Mouse (Mus musculus) thymus, adult 2 months (tissue): Measurements from ENCODE around the gene Sin3a. TPM values are rescaled to one million over a fixed set of nuclear protein-coding genes. Genes with fewer than 3 reads are reported as not detected.

Source experiments
- DNase-seq: peaks from one replicate; pipeline ENCODE4 v3.0.0; 2021
- H3K27ac ChIP-seq: fragments of 200-500 bp; 2 replicates; pipeline ENCODE4 v1.5.1; 2012; ENCODE audit warnings: low read length, control low read depth; ENCODE audit not compliant: control insufficient read depth, insufficient read depth
- H3K27me3 ChIP-seq: fragments of 200-500 bp; 2 replicates; pipeline ENCODE4 v1.6.1; 2012; ENCODE audit warnings: mild to moderate bottlenecking, low read length, moderate library complexity, mixed read lengths; ENCODE audit not compliant: control insufficient read depth, insufficient read depth
- H3K36me3 ChIP-seq: fragments of 200-500 bp; 2 replicates; pipeline ENCODE4 v1.6.1; 2012; ENCODE audit warnings: mild to moderate bottlenecking, low read length, moderate library complexity; ENCODE audit not compliant: control insufficient read depth, insufficient read depth
- H3K4me1 ChIP-seq: fragments of 200-500 bp; replicated peaks from 2 replicates; pipeline ENCODE4 v1.6.1; 2012; ENCODE audit warnings: low read length; ENCODE audit not compliant: control insufficient read depth, insufficient read depth
- H3K4me3 ChIP-seq: fragments of 200-500 bp; 2 replicates; pipeline ENCODE4 v1.5.1; 2012; ENCODE audit warnings: mild to moderate bottlenecking, low read length, control low read depth, moderate library complexity; ENCODE audit not compliant: control insufficient read depth, insufficient read depth
- CTCF ChIP-seq: fragments of 200-500 bp; IDR thresholded peaks from 2 replicates; pipeline ENCODE4 v1.5.1; 2012; ENCODE audit warnings: mild to moderate bottlenecking, control low read depth, low read length, moderate library complexity, borderline replicate concordance; ENCODE audit not compliant: control insufficient read depth, poor library complexity, insufficient read depth; ENCODE audit errors: extremely low read depth
- POLR2A ChIP-seq: fragments of 200-500 bp; IDR thresholded peaks from 2 replicates; pipeline ENCODE4 v1.6.1; 2012; ENCODE audit warnings: mild to moderate bottlenecking, low read length, control low read depth, moderate library complexity; ENCODE audit not compliant: control insufficient read depth, poor library complexity, insufficient read depth; ENCODE audit errors: extremely low read depth
- WGBS: fragments of 180-500 bp; shearing (Covaris S2); methylation state at CpG from one replicate; pipeline ENCODE4 v1.1.7; 2018; 5-methylcytosine and 5-hydroxymethylcytosine counted together
- polyA plus RNA-seq: library from polyadenylated mRNA; depleted of rRNA; stranded (reverse); fragments of >200 nt; gene quantifications from 2 replicates; pipeline ENCODE4 v1.2.3, GENCODE M21; 2012

Sin3a gene
- polyA plus RNA-seq, 1 experiment: 237 TPM

- peaks cover 7% of the 10 kb centered on the region for H3K4me1 ChIP-seq
- 26% methylated on average over 5 of the region's 5 CpGs for WGBS
- no peaks in the 10 kb centered on the region for H3K27me3 ChIP-seq
- peak overlapping the region; percentile 85; the same call in 1 of the 2 replicates for H3K4me3 ChIP-seq
- TF ChIP-seq CTCF (no peak), POLR2A (no peak)
- H3K36me3 ChIP-seq: no peaks in the 10 kb centered on the region
- no peak overlapping the region for H3K27ac ChIP-seq
- DNase-seq: no peak
These were observed 867 bp upstream of the Sin3a start for GRCm38 (mm10) chr9:57070800-57071545.

DNA sequence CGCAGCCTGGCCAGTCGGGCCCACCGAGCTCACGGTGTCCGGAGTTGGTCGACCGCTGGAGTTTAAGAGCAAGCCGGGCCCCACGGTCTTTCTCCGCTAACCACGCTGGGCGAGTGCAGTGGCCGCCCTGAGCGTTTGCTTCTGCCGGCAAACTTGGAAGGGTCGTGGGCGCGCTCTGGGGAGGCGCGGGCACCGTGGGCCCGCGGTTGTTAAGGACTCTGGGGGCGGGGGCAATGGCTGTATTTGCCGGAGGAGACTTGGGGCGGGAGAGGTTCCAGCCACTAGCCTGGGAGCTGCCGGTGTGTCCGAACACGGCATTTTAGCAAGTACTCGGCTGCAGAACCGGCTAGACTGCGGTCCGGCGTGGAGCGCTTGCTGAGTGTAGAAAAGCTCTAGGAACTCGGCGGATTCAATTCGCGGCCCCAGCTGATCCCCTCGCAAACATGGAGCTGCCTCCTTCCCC lies 717 bp downstream of the Sin3a start:
- peak overlapping the region; percentile 85 for H3K4me3 ChIP-seq
- DNase-seq: no peak
- WGBS: under 1% methylated on average over 40 of the region's 40 CpGs
- H3K36me3 ChIP-seq: no peaks in the 10 kb centered on the region
- H3K27me3 ChIP-seq: no peaks in the 10 kb centered on the region
- peaks cover 12% of the 10 kb centered on the region for H3K4me1 ChIP-seq
- peak overlapping the region; percentile 92 for H3K27ac ChIP-seq
- TF ChIP-seq POLR2A (no peak), CTCF (no peak)

- TF ChIP-seq POLR2A: no peak
- TF ChIP-seq CTCF: peak; percentile 73; the same call in 1 of the 2 replicates
- Histone ChIP-seq H3K27ac (peak overlapping the region; percentile 92), H3K4me1 (peaks cover 12% of the 10 kb centered on the region), H3K27me3 (no peaks in the 10 kb centered on the region), H3K4me3 (peak overlapping the region; percentile 85), H3K36me3 (no peaks in the 10 kb centered on the region)
- peak; percentile 97 for DNase-seq
- WGBS: under 1% methylated on average over 54 of the region's 54 CpGs
These were observed 1.3 kb downstream of the Sin3a start for GRCm38 (mm10) chr9:57072989-57073789.

GRCm38 (mm10) chr9:57073790-57074094 lies 1.9 kb downstream of the Sin3a start:
- Histone ChIP-seq H3K4me3 (peak overlapping the region; percentile 79), H3K36me3 (no peaks in the 10 kb centered on the region), H3K4me1 (peaks cover 12% of the 10 kb centered on the region), H3K27me3 (no peaks in the 10 kb centered on the region), H3K27ac (peak overlapping the region; percentile 89)
- no peak for DNase-seq
- peak; percentile 83 for TF ChIP-seq POLR2A
- peak; percentile 42; the same call in 1 of the 2 replicates for TF ChIP-seq CTCF
- WGBS: under 1% methylated on average over 15 of the region's 15 CpGs

DNA sequence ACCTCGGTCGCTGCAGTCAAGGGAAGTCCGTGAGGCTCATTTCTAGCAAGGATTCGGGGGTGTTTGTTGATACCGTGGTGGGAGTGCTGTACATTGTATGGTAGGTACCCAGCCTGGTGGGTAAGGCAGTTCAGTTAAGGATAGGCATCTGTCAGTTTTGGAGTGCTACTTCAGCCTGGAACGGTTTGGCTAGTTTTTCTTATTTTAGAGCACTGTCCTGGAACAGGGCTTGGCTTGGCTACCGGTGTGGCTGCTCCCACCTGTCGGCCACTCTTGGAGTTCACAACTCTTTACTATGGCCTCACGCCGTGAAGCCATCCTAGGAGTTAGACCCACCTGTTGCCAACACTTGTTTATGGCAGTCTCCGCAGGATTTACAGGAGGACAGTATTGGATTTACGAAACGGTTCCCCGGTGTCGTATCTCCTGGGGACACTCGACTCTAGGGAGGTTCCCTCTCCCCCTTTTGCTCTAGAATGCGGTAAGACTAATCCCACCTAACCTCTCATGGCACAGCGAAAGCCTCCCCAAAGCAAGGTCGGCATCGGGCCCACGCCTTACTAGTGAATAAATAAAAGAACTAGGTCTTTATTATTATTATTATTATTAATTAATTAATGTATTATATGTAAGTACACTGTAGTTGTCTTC lies 2.5 kb downstream of the Sin3a start:
- Histone ChIP-seq H3K27ac (peak overlapping the region; percentile 89), H3K36me3 (no peaks in the 10 kb centered on the region), H3K4me3 (peak overlapping the region; percentile 79), H3K4me1 (peaks cover 12% of the 10 kb centered on the region), H3K27me3 (no peaks in the 10 kb centered on the region)
- peak; percentile 45 for DNase-seq
- TF ChIP-seq CTCF (no peak), POLR2A (no peak)
- 4% methylated on average over 21 of the region's 21 CpGs for WGBS

DNA sequence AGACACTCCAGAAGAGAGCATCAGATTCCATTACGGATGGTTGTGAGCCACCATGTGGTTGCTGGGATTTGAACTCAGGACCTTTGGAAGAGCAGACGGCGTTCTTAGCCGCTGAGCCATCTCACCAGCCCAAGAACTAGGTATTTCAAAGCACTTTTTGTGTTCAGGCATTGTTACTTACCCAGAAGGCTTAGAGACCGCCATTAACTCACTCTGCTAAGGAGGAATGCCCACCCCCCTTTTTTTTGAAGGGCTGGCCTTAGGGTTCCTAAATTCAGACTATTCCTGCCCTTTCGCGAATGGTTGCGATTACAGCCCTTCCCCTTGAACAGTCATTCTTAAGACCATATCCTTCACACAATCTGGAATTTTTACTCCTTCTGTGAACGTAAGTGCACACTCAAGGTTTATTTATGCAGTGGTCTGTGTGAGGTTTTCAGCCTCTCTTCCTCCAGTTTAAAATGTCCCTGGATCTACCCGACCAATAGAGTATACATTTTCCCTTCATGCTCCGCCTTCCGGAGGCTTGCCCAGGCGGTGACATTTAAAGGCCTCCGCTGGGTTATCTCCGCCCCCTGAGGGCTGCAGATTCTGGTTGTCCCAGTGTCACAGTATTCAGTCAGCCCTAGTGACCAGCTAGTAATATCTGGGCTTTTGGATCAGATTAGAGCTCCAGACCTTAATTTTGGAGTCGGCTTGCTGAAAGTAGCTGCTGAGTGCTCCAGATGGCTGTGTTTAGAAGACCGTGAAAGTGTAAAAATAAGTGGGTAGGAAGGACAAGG lies 3.2 kb downstream of the Sin3a start:
- H3K4me3 ChIP-seq: peak overlapping the region; percentile 54
- H3K27ac ChIP-seq: peak overlapping the region; percentile 84
- no peaks in the 10 kb centered on the region for H3K36me3 ChIP-seq
- WGBS: 10% methylated on average over 17 of the region's 17 CpGs
- no peak for TF ChIP-seq POLR2A
- TF ChIP-seq CTCF: no peak
- DNase-seq: peak; percentile 73
- H3K4me1 ChIP-seq: peaks cover 12% of the 10 kb centered on the region
- H3K27me3 ChIP-seq: no peaks in the 10 kb centered on the region
